Mouse (Mus musculus): ENCODE data around the gene Zdhhc19.

DNA sequence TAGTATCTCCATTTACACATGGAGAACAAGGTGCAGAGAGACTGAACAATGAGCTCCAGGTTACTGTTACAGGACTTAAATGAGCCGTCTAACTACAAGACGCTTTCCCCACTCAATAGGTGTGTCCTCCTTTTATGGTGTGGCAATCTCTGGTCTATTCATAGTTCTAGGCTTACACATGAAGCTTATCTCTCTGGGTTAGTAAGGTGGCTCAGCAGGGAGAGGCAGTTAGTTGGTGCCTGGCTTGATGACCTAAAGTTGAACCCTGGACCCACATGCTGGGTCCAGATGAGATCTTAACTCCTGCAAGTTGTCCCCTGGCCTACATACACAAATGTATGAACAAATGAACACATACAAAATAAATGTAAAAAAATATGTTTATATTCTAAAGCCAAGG lies 32.6 kb upstream of the Zdhhc19 start:
- TF ChIP-seq CTCF (IDR thresholded peaks at IDR 0.05; ENCODE audit: borderline replicate concordance, insufficient read depth, low read depth, low read length), result no peak
- no peak for TF ChIP-seq POLR2A (IDR thresholded peaks at IDR 0.05; ENCODE audit: borderline replicate concordance, insufficient read depth, low read length)

All from cerebellum, adult 2 months (tissue).